14 mouse cellular contexts compared by ENCODE assay signal in the genomic region with DNA sequence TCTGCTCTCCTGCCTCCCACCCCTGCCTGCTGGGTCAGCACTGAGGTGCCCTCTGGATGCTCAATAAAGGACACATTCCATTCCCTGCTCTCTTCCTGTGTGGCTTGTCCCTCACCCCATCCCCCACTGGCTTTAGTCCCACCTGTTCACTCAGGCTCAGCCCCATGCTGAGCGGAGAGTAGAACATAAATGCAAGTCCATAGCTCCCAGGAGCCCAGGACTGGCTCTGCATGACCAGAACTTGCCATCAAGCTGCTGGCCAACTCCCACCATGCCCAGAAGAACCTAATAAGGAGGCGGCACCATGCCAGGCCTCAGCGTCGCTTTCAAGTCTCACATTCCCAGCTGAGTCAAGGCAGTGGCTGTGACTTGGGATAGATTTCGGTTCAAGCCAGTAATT. TPM values are rescaled to one million over a fixed set of nuclear protein-coding genes. Genes with fewer than 3 reads are reported as not detected.
DNase-seq lines count a peak whose midpoint lies in the region; ATAC-seq and TF ChIP-seq lines count a peak whose summit lies in the region.
"Had no signal": no experiment of that assay in that cellular context is flagged by ENCODE, and none has a peak within 500 bp of the region (broad histone marks: within the 10 kb centered on the region; RNA-seq: fewer than 3 reads in every experiment).

No protein-coding gene starts in this region.

- 70% methylated on average over 5 of the region's 5 CpGs for WGBS in kidney, embryonic 14.5 days
- WGBS in embryonic facial prominence, embryonic 10.5 days = 65% methylated on average over 5 of the region's 5 CpGs
- 35% methylated on average over 5 of the region's 5 CpGs for WGBS in olfactory bulb, adult 2 months

- ATAC-seq in kidney, embryonic 14.5 days (ENCODE audit: low FRiP score, low TSS enrichment) = no peak

- H3K27me3 ChIP-seq in kidney, embryonic 14.5 days (ENCODE audit: control insufficient read depth, insufficient read depth, low read length) = no peaks in the 10 kb centered on the region
- H3K27me3 ChIP-seq in embryonic facial prominence, embryonic 10.5 days (replicated peaks; ENCODE audit: low read depth, poor library complexity, severe bottlenecking) = no peaks in the 10 kb centered on the region
- H3K27me3 ChIP-seq: CH12.LX; embryonic facial prominence, embryonic 12.5 days had no signal

- H3K27ac ChIP-seq in kidney, embryonic 14.5 days (ENCODE audit: low read depth, low read length) = no peak overlapping the region
- H3K27ac ChIP-seq in embryonic facial prominence, embryonic 10.5 days (replicated peaks) = peak overlapping the region; percentile 48
- H3K27ac ChIP-seq in olfactory bulb, adult 2 months (ENCODE audit: insufficient read depth, low read depth, low read length) = peak overlapping the region; percentile 77
- H3K27ac ChIP-seq: embryonic facial prominence, embryonic 12.5 days had no signal

- no peak overlapping the region for H3K4me2 ChIP-seq in kidney, embryonic 14.5 days (replicated peaks; ENCODE audit: low read depth, low read length)
- H3K4me2 ChIP-seq: embryonic facial prominence, embryonic 12.5 days; lung, embryonic 14.5 days had no signal

- no peak for TF ChIP-seq CTCF in olfactory bulb, adult 2 months (IDR thresholded peaks at IDR 0.05; ENCODE audit: insufficient read depth, low read depth, low read length)

- no peak overlapping the region for H3K4me3 ChIP-seq in kidney, embryonic 14.5 days (ENCODE audit: low read length)
- H3K4me3 ChIP-seq in embryonic facial prominence, embryonic 10.5 days = no peak overlapping the region
- H3K4me3 ChIP-seq in olfactory bulb, adult 2 months (ENCODE audit: insufficient read depth, low read depth, low read length) = no peak overlapping the region
- H3K4me3 ChIP-seq: embryonic facial prominence, embryonic 12.5 days had no signal

- TF ChIP-seq POLR2A in olfactory bulb, adult 2 months (IDR thresholded peaks at IDR 0.05; ENCODE audit: insufficient read depth, low read depth, low read length) = no peak

- no peaks in the 10 kb centered on the region for H3K36me3 ChIP-seq in kidney, embryonic 14.5 days (ENCODE audit: control insufficient read depth, insufficient read depth, low read length)
- H3K36me3 ChIP-seq in embryonic facial prominence, embryonic 10.5 days (replicated peaks) = 0 out of 2 replicates have a peak, but pooled peaks cover 2% of the 10 kb centered on the region
- H3K36me3 ChIP-seq: embryonic facial prominence, embryonic 12.5 days had no signal

- peak; percentile 61 for DNase-seq in kidney, adult 11 months
- no peak for DNase-seq in embryonic facial prominence, embryonic 10.5 days (ENCODE audit: low spot score)
- DNase-seq in kidney, adult 9 months = peak; percentile 50
- DNase-seq in spleen, adult 12 weeks (ENCODE audit: low spot score) = no peak
- DNase-seq in cerebellum, postnatal 36 days = no peak
- DNase-seq: cerebellum, adult 18-20 months; heart, postnatal 4 days; layer of hippocampus, postnatal 36 days; lung, embryonic 14.5 days; spleen, adult 18-20 months had no signal

- no peak overlapping the region for H3K9ac ChIP-seq in kidney, embryonic 14.5 days (ENCODE audit: low read depth, low read length)
- H3K9ac ChIP-seq: embryonic facial prominence, embryonic 12.5 days; lung, embryonic 14.5 days had no signal

- peaks cover 9% of the 10 kb centered on the region; the same call in 1 of the 2 replicates for H3K4me1 ChIP-seq in kidney, embryonic 14.5 days (ENCODE audit: control insufficient read depth, insufficient read depth, low read length)
- H3K4me1 ChIP-seq in embryonic facial prominence, embryonic 10.5 days = peaks cover 29% of the 10 kb centered on the region
- H3K4me1 ChIP-seq in olfactory bulb, adult 2 months (ENCODE audit: control insufficient read depth, insufficient read depth, low read length) = peaks cover 28% of the 10 kb centered on the region

- no peaks in the 10 kb centered on the region for H3K9me3 ChIP-seq in kidney, embryonic 14.5 days (ENCODE audit: control insufficient read depth, low read length)
- no peaks in the 10 kb centered on the region for H3K9me3 ChIP-seq in embryonic facial prominence, embryonic 10.5 days
- H3K9me3 ChIP-seq: embryonic facial prominence, embryonic 12.5 days had no signal

RNA-seq across cellular contexts. Expression of a gene that starts 18.7 kb away (rescaled TPM):
- 63.8 and 66.6 TPM in 2 replicates for polyA plus RNA-seq in kidney, embryonic 14.5 days (2014; fragmentation: Nextera tagmentation; extraction: Ambion mirVana)
- polyA plus RNA-seq in embryonic facial prominence, embryonic 10.5 days (2016; fragmentation: Nextera tagmentation; extraction: Ambion mirVana) = 14.8 and 16.0 TPM in 2 replicates
- polyA plus RNA-seq in olfactory bulb, adult 2 months (2012; ENCODE audit: insufficient read depth, insufficient read length, low replicate concordance, missing spikeins) = not detected in 2 replicates

RNA-seq across cellular contexts. Expression of a gene that starts 35.3 kb away (rescaled TPM):
- 10.4 and 15.0 TPM in 2 replicates for polyA plus RNA-seq in kidney, embryonic 14.5 days (2014; fragmentation: Nextera tagmentation; extraction: Ambion mirVana)
- 13.9 and 14.8 TPM in 2 replicates for polyA plus RNA-seq in embryonic facial prominence, embryonic 10.5 days (2016; fragmentation: Nextera tagmentation; extraction: Ambion mirVana)
- polyA plus RNA-seq in olfactory bulb, adult 2 months (2012; ENCODE audit: insufficient read depth, insufficient read length, low replicate concordance, missing spikeins) = not detected in 2 replicates

RNA-seq across cellular contexts. Expression of a gene that starts 35.4 kb away (rescaled TPM):
- polyA plus RNA-seq in kidney, embryonic 14.5 days (2014; fragmentation: Nextera tagmentation; extraction: Ambion mirVana) = 14.7 and 20.1 TPM in 2 replicates
- polyA plus RNA-seq in embryonic facial prominence, embryonic 10.5 days (2016; fragmentation: Nextera tagmentation; extraction: Ambion mirVana) = 8.6 and 8.9 TPM in 2 replicates
- not detected in 2 replicates for polyA plus RNA-seq in olfactory bulb, adult 2 months (2012; ENCODE audit: insufficient read depth, insufficient read length, low replicate concordance, missing spikeins)

RNA-seq across cellular contexts. Expression of a gene that starts 41.4 kb away (rescaled TPM):
- not detected in 2 replicates for polyA plus RNA-seq in kidney, embryonic 14.5 days (2014; fragmentation: Nextera tagmentation; extraction: Ambion mirVana)
- polyA plus RNA-seq in embryonic facial prominence, embryonic 10.5 days (2016; fragmentation: Nextera tagmentation; extraction: Ambion mirVana) = 0.16 and 0.19 TPM in 2 replicates
- not detected in 2 replicates for polyA plus RNA-seq in olfactory bulb, adult 2 months (2012; ENCODE audit: insufficient read depth, insufficient read length, low replicate concordance, missing spikeins)
- polyA plus RNA-seq: embryonic facial prominence, embryonic 12.5 days; lung, embryonic 14.5 days had no signal

RNA-seq across cellular contexts. Expression of a gene that starts 53.9 kb away (rescaled TPM):
- polyA plus RNA-seq in kidney, embryonic 14.5 days (2014; fragmentation: Nextera tagmentation; extraction: Ambion mirVana) = 22.5 and 39.6 TPM in 2 replicates
- polyA plus RNA-seq in embryonic facial prominence, embryonic 10.5 days (2016; fragmentation: Nextera tagmentation; extraction: Ambion mirVana) = 26.2 and 27.9 TPM in 2 replicates
- not detected in 2 replicates for polyA plus RNA-seq in olfactory bulb, adult 2 months (2012; ENCODE audit: insufficient read depth, insufficient read length, low replicate concordance, missing spikeins)

Comparison
In these comparisons a context has a peak if more than half of its experiments do, and no peak if none do; other contexts are left out.
1. DNase-seq: peak in kidney, adult 11 months (single experiment) and kidney, adult 9 months (single experiment); none in embryonic facial prominence, embryonic 10.5 days (single experiment), spleen, adult 12 weeks (single experiment) and cerebellum, postnatal 36 days (0 of 2).
2. RNA of a gene that starts 18.7 kb away (polyA plus RNA-seq): 63.8 to 66.6 TPM in kidney, embryonic 14.5 days and 14.8 to 16.0 TPM in embryonic facial prominence, embryonic 10.5 days; not detected in olfactory bulb, adult 2 months; every median in the first group is over 10 times any median in the second.
3. RNA of a gene that starts 35.3 kb away (polyA plus RNA-seq): 10.4 to 15.0 TPM in kidney, embryonic 14.5 days and 13.9 to 14.8 TPM in embryonic facial prominence, embryonic 10.5 days; not detected in olfactory bulb, adult 2 months; every median in the first group is over 10 times any median in the second.